In the genomic region with DNA sequence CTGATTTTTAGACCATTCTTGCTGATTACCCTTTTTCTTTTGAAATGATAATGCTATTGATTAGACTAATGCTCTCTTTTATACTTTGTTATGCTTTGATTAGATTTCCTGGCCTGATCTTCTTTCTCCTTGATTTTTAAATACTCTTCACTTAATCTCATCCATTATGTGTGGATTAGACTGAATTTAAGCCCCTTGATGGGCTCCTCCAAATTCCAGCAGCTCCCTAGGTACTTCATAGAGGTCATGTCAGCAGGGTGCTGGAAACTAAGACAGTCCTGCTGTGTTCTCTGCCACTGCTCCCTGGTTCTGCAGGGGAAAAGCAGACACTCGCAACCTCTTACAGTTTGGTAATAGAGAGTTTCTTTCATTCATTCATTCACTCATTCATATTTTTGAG, we compare ENCODE assay signal across 19 mouse cellular contexts. TPM values are rescaled to one million over a fixed set of nuclear protein-coding genes. Genes with fewer than 3 reads are reported as not detected.
DNase-seq lines count a peak whose midpoint lies in the region; TF ChIP-seq lines count a peak whose summit lies in the region.
"Had no signal": no experiment of that assay in that cellular context is flagged by ENCODE, and none has a peak within 500 bp of the region (broad histone marks: within the 10 kb centered on the region; RNA-seq: fewer than 3 reads in every experiment).

No protein-coding gene starts in this region.

- intact Hi-C loops in heart, postnatal 25 days (cut with DNase I): loop anchor here (5.0 kb wide), 2 partner anchors 231 to 251 kb away; no protein-coding TSS in a partner anchor
- intact Hi-C loops in left cerebral cortex, adult 2 months (cut with DNase I): loop anchor here (5.0 kb wide), 3 partner anchors 166 to 246 kb away; partner anchors contain the start of gene Strip2

- no peak overlapping the region for H3K27ac ChIP-seq in left cerebral cortex, adult 2 months
- H3K27ac ChIP-seq: embryonic facial prominence, embryonic 10.5 days; embryonic facial prominence, embryonic 12.5 days; forebrain, embryonic 13.5 days; forebrain, embryonic 15.5 days had no signal

- TF ChIP-seq CTCF in left cerebral cortex, adult 2 months (IDR thresholded peaks at IDR 0.05): no peak

- no peak overlapping the region for H3K4me3 ChIP-seq in left cerebral cortex, adult 2 months
- H3K4me3 ChIP-seq: embryonic facial prominence, embryonic 10.5 days; embryonic facial prominence, embryonic 12.5 days; forebrain, embryonic 13.5 days; forebrain, embryonic 15.5 days had no signal

- peak; percentile 1 for DNase-seq in heart, adult 11 months
- DNase-seq in heart, postnatal 25 days (ENCODE audit: low spot score): no peak
- DNase-seq in R1 (ENCODE audit: low read depth, low spot score): peak; percentile 52
- no peak for DNase-seq in spleen, postnatal 4 days (ENCODE audit: low spot score in 2 of 2)
- no peak for DNase-seq in left cerebral cortex, adult 2 months (ENCODE audit: extremely low spot score in 1 of 2, low spot score in 2 of 2)
- DNase-seq: adrenal gland, adult 2 months; adrenal gland, postnatal 10 days; adrenal gland, postnatal 25 days; B cell, adult 2 months; cerebellum, adult 11-12 months; cerebellum, adult 2 months; cerebellum, adult 9-10 months; cerebellum, postnatal 10 days; cerebellum, postnatal 25 days; forebrain, postnatal 0 days had no signal

RNA-seq across cellular contexts. Expression of gene Nrf1, which starts 35.5 kb away (rescaled TPM):
- total RNA-seq in heart, postnatal 25 days (2021): 10 to 100 TPM; 12.2 to 14.0 TPM
- 10 to 100 TPM; 21.7 to 24.2 TPM for total RNA-seq in left cerebral cortex, adult 2 months (2021)

Comparison
In these comparisons a context has a peak if more than half of its experiments do, and no peak if none do; other contexts are left out.
1. DNase-seq: peak in heart, adult 11 months (single experiment) and R1 (single experiment); none in heart, postnatal 25 days (single experiment), spleen, postnatal 4 days (0 of 2) and left cerebral cortex, adult 2 months (0 of 2).